Mouse (Mus musculus): Measurements from ENCODE around the gene Ankub1. TPM values are rescaled to one million over a fixed set of nuclear protein-coding genes. Genes with fewer than 3 reads are reported as not detected.

The Ankub1 gene
- total and polyA plus RNA-seq, 2 experiments from 2014 or later = not detected

DNA sequence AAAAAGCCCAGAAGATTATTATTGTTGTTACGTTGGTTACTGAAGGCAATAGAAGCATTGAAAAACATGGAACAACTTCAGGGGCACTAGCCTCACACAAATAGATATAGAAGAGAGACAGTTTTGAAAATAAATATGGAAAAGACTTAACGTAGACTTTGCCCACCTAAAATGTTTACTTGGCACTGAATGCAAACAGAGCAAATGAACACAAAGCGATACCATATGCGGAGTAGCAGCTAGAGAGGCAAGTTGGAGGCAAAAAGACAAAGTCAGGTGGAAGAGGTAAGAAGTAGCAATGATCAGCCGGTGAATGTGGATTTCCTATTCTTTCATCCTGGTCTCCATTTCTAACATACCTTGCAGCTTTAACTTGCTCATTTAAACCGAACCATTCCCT is 21.6 kb upstream of the Ankub1 start:
- H3K36me3 ChIP-seq (replicated peaks; ENCODE audit: control insufficient read depth, insufficient read depth, low read length) = no peaks in the 10 kb centered on the region
- ATAC-seq (ENCODE audit: insufficient read depth, low read depth) (no peak), DNase-seq (ENCODE audit: low spot score) (no peak)
- no peaks in the 10 kb centered on the region for H3K9me3 ChIP-seq (replicated peaks; ENCODE audit: control insufficient read depth, low read length)
- H3K27me3 ChIP-seq (ENCODE audit: control insufficient read depth, insufficient read depth, low read length) = no peaks in the 10 kb centered on the region
- TF ChIP-seq CTCF (IDR thresholded peaks at IDR 0.05; ENCODE audit: low read depth) = no peak
- H3K4me2 ChIP-seq (ENCODE audit: low read depth, low read length) = no peak overlapping the region
- no peaks in the 10 kb centered on the region for H3K4me1 ChIP-seq (ENCODE audit: control insufficient read depth, insufficient read depth)
- H3K9ac ChIP-seq (replicated peaks; ENCODE audit: low read depth, low read length) = no peak overlapping the region
- H3K27ac ChIP-seq (ENCODE audit: low read depth) = no peak overlapping the region
- WGBS = 86% methylated on average over 6 of the region's 6 CpGs
- no peak overlapping the region for H3K4me3 ChIP-seq (ENCODE audit: low read depth, low read length)

- Histone ChIP-seq H3K4me2 (ENCODE audit: low read depth, low read length) (no peak overlapping the region), H3K36me3 (replicated peaks; ENCODE audit: control insufficient read depth, insufficient read depth, low read length) (no peaks in the 10 kb centered on the region), H3K9me3 (replicated peaks; ENCODE audit: control insufficient read depth, low read length) (no peaks in the 10 kb centered on the region), H3K27ac (ENCODE audit: low read depth) (no peak overlapping the region), H3K4me3 (ENCODE audit: low read depth, low read length) (no peak overlapping the region), H3K9ac (replicated peaks; ENCODE audit: low read depth, low read length) (no peak overlapping the region), H3K27me3 (ENCODE audit: control insufficient read depth, insufficient read depth, low read length) (no peaks in the 10 kb centered on the region), H3K4me1 (ENCODE audit: control insufficient read depth, insufficient read depth) (no peaks in the 10 kb centered on the region)
- no peak for ATAC-seq (ENCODE audit: insufficient read depth, low read depth)
- TF ChIP-seq CTCF (IDR thresholded peaks at IDR 0.05; ENCODE audit: low read depth) (no peak), EP300 (IDR thresholded peaks at IDR 0.05; ENCODE audit: low read depth) (no peak)
- no peak for DNase-seq (ENCODE audit: low spot score)
- 89% methylated on average over 9 of the region's 9 CpGs for WGBS
These were observed 4.2 kb upstream of the Ankub1 start for GRCm38 (mm10) chr3:57696779-57697178.

- no peak for ATAC-seq (ENCODE audit: insufficient read depth, low read depth)
These were observed 3.6 kb upstream of the Ankub1 start for GRCm38 (mm10) chr3:57696249-57696648.

DNA sequence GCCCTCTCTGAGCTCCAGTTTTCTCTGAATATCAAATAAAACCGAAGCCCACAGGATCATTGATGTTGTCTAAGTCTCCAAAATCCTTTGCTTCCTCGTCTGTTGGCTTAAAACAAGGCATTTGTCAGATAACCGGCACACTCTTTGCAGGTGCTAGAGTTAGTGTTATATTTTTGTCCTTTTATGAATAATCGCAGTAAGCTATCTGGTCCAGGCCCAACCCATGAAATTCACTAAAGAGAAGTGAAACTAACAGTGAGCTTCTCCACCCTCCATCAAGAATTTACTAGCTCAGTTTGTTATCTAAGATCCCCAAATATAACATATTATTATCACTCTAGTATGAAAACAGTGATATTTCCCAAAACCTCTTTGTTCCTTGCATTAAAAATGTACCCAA is 827 bp downstream of the Ankub1 start:
- Histone ChIP-seq H3K27ac (ENCODE audit: low read depth) (no peak overlapping the region), H3K4me1 (ENCODE audit: control insufficient read depth, insufficient read depth) (no peaks in the 10 kb centered on the region), H3K27me3 (ENCODE audit: control insufficient read depth, insufficient read depth, low read length) (no peaks in the 10 kb centered on the region), H3K9ac (replicated peaks; ENCODE audit: low read depth, low read length) (no peak overlapping the region), H3K36me3 (replicated peaks; ENCODE audit: control insufficient read depth, insufficient read depth, low read length) (no peaks in the 10 kb centered on the region), H3K9me3 (replicated peaks; ENCODE audit: control insufficient read depth, low read length) (no peaks in the 10 kb centered on the region), H3K4me3 (ENCODE audit: low read depth, low read length) (no peak overlapping the region), H3K4me2 (ENCODE audit: low read depth, low read length) (no peak overlapping the region)
- ATAC-seq (ENCODE audit: insufficient read depth, low read depth) (no peak), DNase-seq (ENCODE audit: low spot score) (no peak)
- TF ChIP-seq EP300 (IDR thresholded peaks at IDR 0.05; ENCODE audit: low read depth) (no peak), CTCF (IDR thresholded peaks at IDR 0.05; ENCODE audit: low read depth) (no peak)
- WGBS = 79% methylated on average over 4 of the region's 4 CpGs

More at GRCm38 (mm10) chr3:57696249-57696648, 3.6 kb upstream of the Ankub1 start:
- H3K36me3 ChIP-seq (replicated peaks; ENCODE audit: control insufficient read depth, insufficient read depth, low read length) = no peaks in the 10 kb centered on the region
- H3K4me3 ChIP-seq (ENCODE audit: low read depth, low read length) = no peak overlapping the region
- TF ChIP-seq CTCF (IDR thresholded peaks at IDR 0.05; ENCODE audit: low read depth) = no peak
- no peak for TF ChIP-seq EP300 (IDR thresholded peaks at IDR 0.05; ENCODE audit: low read depth)
- no peaks in the 10 kb centered on the region for H3K27me3 ChIP-seq (ENCODE audit: control insufficient read depth, insufficient read depth, low read length)
- WGBS = 92% methylated on average over 4 of the region's 4 CpGs
- no peak for DNase-seq (ENCODE audit: low spot score)
- no peak overlapping the region for H3K27ac ChIP-seq (ENCODE audit: low read depth)
- H3K9ac ChIP-seq (replicated peaks; ENCODE audit: low read depth, low read length) = no peak overlapping the region
- H3K4me2 ChIP-seq (ENCODE audit: low read depth, low read length) = no peak overlapping the region
- no peaks in the 10 kb centered on the region for H3K9me3 ChIP-seq (replicated peaks; ENCODE audit: control insufficient read depth, low read length)
- no peaks in the 10 kb centered on the region for H3K4me1 ChIP-seq (ENCODE audit: control insufficient read depth, insufficient read depth)

DNA sequence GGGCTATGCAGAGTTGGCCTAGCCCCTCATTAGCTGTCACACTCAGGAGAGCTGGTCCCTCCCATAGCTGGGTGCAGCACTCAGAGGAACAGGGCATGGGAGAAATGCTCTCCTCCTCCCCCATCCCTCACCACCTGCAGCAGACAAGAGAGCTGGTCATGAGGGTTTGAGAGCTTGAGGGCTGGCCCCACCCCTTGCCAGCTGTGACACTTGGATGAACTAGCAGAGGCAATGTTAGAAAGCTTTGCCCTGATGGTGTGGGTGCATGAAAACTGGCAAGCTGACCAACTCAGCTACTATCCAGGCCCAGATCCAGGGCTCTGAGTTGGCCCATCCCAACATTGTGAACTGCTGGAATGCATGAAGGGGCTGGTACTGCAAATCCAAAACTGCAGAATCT is 14.8 kb downstream of the Ankub1 start:
- Histone ChIP-seq H3K36me3 (replicated peaks; ENCODE audit: control insufficient read depth, insufficient read depth, low read length) (no peaks in the 10 kb centered on the region), H3K27me3 (ENCODE audit: control insufficient read depth, insufficient read depth, low read length) (no peaks in the 10 kb centered on the region), H3K9me3 (replicated peaks; ENCODE audit: control insufficient read depth, low read length) (no peaks in the 10 kb centered on the region), H3K4me3 (ENCODE audit: low read depth, low read length) (no peak overlapping the region), H3K4me1 (ENCODE audit: control insufficient read depth, insufficient read depth) (no peaks in the 10 kb centered on the region), H3K4me2 (ENCODE audit: low read depth, low read length) (no peak overlapping the region), H3K9ac (replicated peaks; ENCODE audit: low read depth, low read length) (no peak overlapping the region), H3K27ac (ENCODE audit: low read depth) (no peak overlapping the region)
- DNase-seq (ENCODE audit: low spot score) = no peak
- ATAC-seq (ENCODE audit: insufficient read depth, low read depth) = no peak
- TF ChIP-seq EP300 (IDR thresholded peaks at IDR 0.05; ENCODE audit: low read depth) = no peak
- TF ChIP-seq CTCF (IDR thresholded peaks at IDR 0.05; ENCODE audit: low read depth) = no peak

GRCm38 (mm10) chr3:57674075-57674474 is 18.5 kb downstream of the Ankub1 start:
- no peak overlapping the region for H3K4me3 ChIP-seq (ENCODE audit: low read depth, low read length)
- H3K9me3 ChIP-seq (replicated peaks; ENCODE audit: control insufficient read depth, low read length) = no peaks in the 10 kb centered on the region
- no peaks in the 10 kb centered on the region for H3K27me3 ChIP-seq (ENCODE audit: control insufficient read depth, insufficient read depth, low read length)
- no peak overlapping the region for H3K9ac ChIP-seq (replicated peaks; ENCODE audit: low read depth, low read length)
- H3K27ac ChIP-seq (ENCODE audit: low read depth) = no peak overlapping the region
- TF ChIP-seq CTCF (IDR thresholded peaks at IDR 0.05; ENCODE audit: low read depth) = no peak
- H3K36me3 ChIP-seq (replicated peaks; ENCODE audit: control insufficient read depth, insufficient read depth, low read length) = no peaks in the 10 kb centered on the region
- ATAC-seq (ENCODE audit: insufficient read depth, low read depth) (no peak), DNase-seq (ENCODE audit: low spot score) (no peak)
- WGBS = 84% methylated on average over 2 of the region's 2 CpGs
- no peak overlapping the region for H3K4me2 ChIP-seq (ENCODE audit: low read depth, low read length)
- no peaks in the 10 kb centered on the region for H3K4me1 ChIP-seq (ENCODE audit: control insufficient read depth, insufficient read depth)

Data from heart, postnatal 0 days (tissue).